Mouse (Mus musculus) gastrocnemius, adult 18-20 months (tissue): ENCODE results near the gene Kidins220. TPM values are rescaled to one million over a fixed set of nuclear protein-coding genes. Genes with fewer than 3 reads are reported as not detected.
A peak's percentile ranks its signal among the peaks of the same experiment; 100 is the strongest.

Source experiments
- DNase-seq: peaks from one replicate; pipeline ENCODE4 v3.0.0; 2021; ENCODE audit warnings: low spot score
- total RNA-seq, 2 experiments: library from RNA; stranded (reverse); gene quantifications; 2 replicates each; pipeline ENCODE4 v1.2.3; 2021

Gene Kidins220
- total RNA-seq, 2 experiments from 2014 or later, result 54.0 to 57.9 TPM

DNA sequence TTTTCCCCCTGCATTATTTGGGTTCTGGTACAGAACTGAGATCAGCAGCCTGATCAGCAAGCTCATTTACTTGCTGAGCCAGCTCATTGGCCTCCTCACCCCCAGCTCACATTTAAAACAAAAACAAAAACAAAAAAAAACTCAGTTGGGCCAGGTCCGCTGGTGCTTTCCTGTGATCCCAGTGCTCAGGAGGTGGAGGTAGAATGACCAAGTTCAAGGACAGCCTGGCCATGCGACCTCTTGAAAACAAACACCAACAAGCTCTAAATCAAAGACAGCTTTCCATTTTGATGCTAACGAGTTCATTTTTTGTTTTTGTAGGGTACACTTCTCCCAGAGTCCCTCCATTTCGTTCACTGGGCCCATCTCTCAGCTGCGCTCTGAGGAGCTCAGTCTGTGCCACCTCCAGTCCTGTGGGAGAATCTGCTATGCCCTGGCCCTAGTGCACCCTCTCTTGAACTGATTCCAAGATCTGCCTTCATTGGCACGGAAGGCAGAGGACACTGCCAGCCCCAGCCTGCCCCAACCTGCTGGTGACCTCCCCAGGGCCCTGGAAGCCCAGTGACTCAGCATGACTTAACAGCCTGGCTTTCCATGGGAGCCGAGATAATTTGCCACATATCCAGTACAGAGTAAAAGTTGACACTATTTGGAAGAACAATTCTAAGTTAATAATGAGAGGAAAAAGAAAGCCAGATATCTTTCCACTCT is 135.4 kb downstream of the Kidins220 start:
- DNase-seq, result peak; percentile 5

DNA sequence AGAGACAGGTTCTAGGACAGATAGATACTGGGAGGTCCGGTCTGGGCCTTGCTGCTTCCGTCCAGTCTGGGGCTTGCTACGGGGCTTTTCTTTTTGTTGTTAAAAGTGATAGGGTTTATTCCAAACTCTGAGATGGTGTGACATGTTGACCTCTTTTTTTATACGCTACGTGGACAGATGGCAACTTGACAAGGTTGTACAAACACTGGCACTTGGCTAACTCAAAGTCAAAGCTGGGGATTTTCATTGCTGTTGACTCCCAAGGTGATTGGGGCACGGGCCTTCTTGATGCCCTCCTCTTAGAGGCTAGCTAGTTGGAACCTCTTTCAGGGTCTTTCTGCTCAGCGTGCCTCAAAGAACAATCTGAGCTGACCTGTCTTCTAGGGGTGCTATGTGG is 136.0 kb downstream of the Kidins220 start:
- DNase-seq, result no peak

Other genes with a start within 250 kb of the Kidins220 start
- 1 to 10 TPM in 1 of 2 experiments, under 1 TPM in 1; 0.50 to 1.9 TPM for gene Mboat2, start 144.0 kb upstream of the Kidins220 start, total RNA-seq
- 1 to 10 TPM; 2.6 to 3.5 TPM for gene Id2, start 122.2 kb downstream of the Kidins220 start, total RNA-seq